Mouse (Mus musculus) bone marrow macrophage, adult 2 months (primary cell): Measurements from ENCODE around the gene Rexo5.

Experiments
- CTCF ChIP-seq: IDR thresholded peaks from 2 replicates; pipeline ENCODE4 v1.5.1; 2012; ENCODE audit warnings: low read depth, mild to moderate bottlenecking, low read length, moderate library complexity
- POLR2A ChIP-seq: IDR thresholded peaks from 2 replicates; pipeline ENCODE4 v1.6.1; 2012; ENCODE audit warnings: mild to moderate bottlenecking, low read depth, low read length, borderline replicate concordance

DNA sequence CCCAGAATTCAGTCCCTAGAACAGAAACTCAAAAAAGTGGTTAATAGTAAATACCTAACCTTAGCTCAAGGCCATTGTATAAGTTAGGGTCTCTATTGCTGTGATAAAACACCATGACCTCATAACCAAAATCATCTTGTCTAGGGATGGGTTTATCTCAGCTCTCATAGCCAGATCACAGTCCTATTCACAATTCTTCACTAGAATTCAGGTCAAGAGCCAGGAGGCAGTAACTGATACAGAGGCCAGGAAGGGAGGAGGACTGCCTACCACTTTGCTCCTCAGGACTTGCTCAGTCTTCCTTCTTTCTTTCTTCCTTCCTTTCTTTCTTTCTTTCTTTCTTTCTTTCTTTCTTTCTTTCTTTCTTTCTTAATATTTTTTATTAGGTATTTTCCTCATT is 1.5 kb downstream of the Rexo5 start:
- TF ChIP-seq CTCF (no peak), POLR2A (no peak)
